Mouse (Mus musculus) kidney, adult 2 months (tissue): ENCODE results near the gene Nupr1l. TPM values are rescaled to one million over a fixed set of nuclear protein-coding genes. Genes with fewer than 3 reads are reported as not detected.
A peak's percentile ranks its signal among the peaks of the same experiment; 100 is the strongest.
"Not testable (repeated sequence)": the region's sequence is repeated elsewhere in the genome, so short reads cannot be mapped to it uniquely, and the experiment has no call there.

Source experiments
- DNase-seq: peaks from one replicate; pipeline ENCODE4 v3.0.0; 2021
- H3K27ac ChIP-seq: fragments of 200-500 bp; 2 replicates; pipeline ENCODE4 v1.5.1; 2012; ENCODE audit warnings: low read depth, low read length, control low read depth, inconsistent platforms; ENCODE audit not compliant: insufficient read depth
- H3K27me3 ChIP-seq: fragments of 200-500 bp; replicated peaks from 2 replicates; pipeline ENCODE4 v1.6.1; 2012; ENCODE audit warnings: mild to moderate bottlenecking, moderate library complexity, low read length, inconsistent platforms; ENCODE audit not compliant: control insufficient read depth, insufficient read depth
- H3K36me3 ChIP-seq: fragments of 200-500 bp; 2 replicates; pipeline ENCODE4 v1.6.1; 2012; ENCODE audit warnings: mild to moderate bottlenecking, moderate library complexity, low read length, inconsistent platforms; ENCODE audit not compliant: control insufficient read depth, insufficient read depth
- H3K4me1 ChIP-seq: fragments of 200-500 bp; 2 replicates; pipeline ENCODE4 v1.6.1; 2011; ENCODE audit warnings: low read length; ENCODE audit not compliant: control insufficient read depth, insufficient read depth
- H3K4me3 ChIP-seq: fragments of 200-500 bp; 2 replicates; pipeline ENCODE4 v1.5.1; 2011; ENCODE audit warnings: mild to moderate bottlenecking, low read depth, low read length, control low read depth; ENCODE audit not compliant: insufficient read depth
- CTCF ChIP-seq: fragments of 200-500 bp; conservative IDR thresholded peaks from 2 replicates; pipeline ENCODE4 v1.5.1; 2011; ENCODE audit warnings: low read depth, mild to moderate bottlenecking, control low read depth, low read length, moderate library complexity, mixed read lengths; ENCODE audit not compliant: insufficient read depth, insufficient read length
- POLR2A ChIP-seq: fragments of 200-500 bp; IDR thresholded peaks from one replicate; pipeline ENCODE4 v1.6.1; 2011; ENCODE audit warnings: low read depth, low read length, control low read depth
- WGBS: fragments of 180-500 bp; shearing (Covaris S2); methylation state at CpG from one replicate; pipeline ENCODE4 v1.1.7; 2018; 5-methylcytosine and 5-hydroxymethylcytosine counted together
- polyA plus RNA-seq: library from polyadenylated mRNA; depleted of rRNA; stranded (reverse); fragments of >200 nt; gene quantifications from 2 replicates; pipeline ENCODE4 v1.2.3, GENCODE M21; 2012

Gene Nupr1l
- polyA plus RNA-seq, 1 experiment = 5.7 TPM

GRCm38 (mm10) chr5:129895198-129896088 lies 12.9 kb upstream of the Nupr1l start, which contains the start of gene Zbed5:
Gene Zbed5, plus strand, starts transcription at chr5:129895723.
- peak; percentile 96 for DNase-seq
- no peaks in the 10 kb centered on the region for H3K4me1 ChIP-seq
- no peak for TF ChIP-seq POLR2A
- TF ChIP-seq CTCF = no peak
- H3K4me3 ChIP-seq = peak within 1 kb of the TSS; percentile 67
- 2% methylated on average over 44 of the region's 44 CpGs for WGBS
- H3K27me3 ChIP-seq = no peaks in the 10 kb centered on the region
- no peaks in the 10 kb centered on the region for H3K36me3 ChIP-seq
- no peak within 1 kb of the TSS for H3K27ac ChIP-seq

- WGBS = 89% methylated on average over 1 of the region's 1 CpGs
- no peak within 1 kb of the TSS for H3K27ac ChIP-seq
- no peaks in the 10 kb centered on the region for H3K27me3 ChIP-seq
- no peak for TF ChIP-seq POLR2A
- TF ChIP-seq CTCF = no peak
- H3K4me3 ChIP-seq = no peak within 1 kb of the TSS
- DNase-seq = no peak
- H3K36me3 ChIP-seq = no peaks in the 10 kb centered on the region
- no peaks in the 10 kb centered on the region for H3K4me1 ChIP-seq
These were observed 9.9 kb upstream of the Nupr1l start, which contains the start of gene Phkg1 for GRCm38 (mm10) chr5:129898449-129898848. Gene Phkg1, minus strand, starts transcription at chr5:129898549.

DNA sequence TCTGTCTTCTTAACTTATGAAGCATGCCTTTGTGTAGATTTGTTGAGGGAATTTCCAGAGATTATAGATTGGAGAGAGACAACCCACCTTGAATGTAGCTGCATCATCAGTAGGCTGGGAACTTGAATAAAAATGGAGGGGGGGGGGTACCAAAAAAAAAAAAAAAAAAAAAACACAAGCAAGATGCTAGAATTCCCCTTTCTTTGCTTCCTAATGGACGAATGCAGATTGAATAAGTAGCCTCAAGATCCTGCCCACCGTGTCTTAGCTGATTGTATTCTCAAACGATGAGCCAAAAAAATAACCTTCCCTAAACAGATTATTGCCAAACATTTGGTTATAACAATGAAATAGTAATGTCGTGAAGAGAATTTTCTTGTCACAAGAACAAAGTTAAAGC lies 565 bp upstream of the Nupr1l start:
- Histone ChIP-seq H3K27ac (no peak overlapping the region), H3K27me3 (no peaks in the 10 kb centered on the region), H3K36me3 (no peaks in the 10 kb centered on the region), H3K4me3 (no peak overlapping the region), H3K4me1 (no peaks in the 10 kb centered on the region; the same call in 1 of the 2 replicates)
- TF ChIP-seq POLR2A (no peak), CTCF (no peak)
- 22% methylated on average over 4 of the region's 4 CpGs for WGBS
- no peak for DNase-seq

DNA sequence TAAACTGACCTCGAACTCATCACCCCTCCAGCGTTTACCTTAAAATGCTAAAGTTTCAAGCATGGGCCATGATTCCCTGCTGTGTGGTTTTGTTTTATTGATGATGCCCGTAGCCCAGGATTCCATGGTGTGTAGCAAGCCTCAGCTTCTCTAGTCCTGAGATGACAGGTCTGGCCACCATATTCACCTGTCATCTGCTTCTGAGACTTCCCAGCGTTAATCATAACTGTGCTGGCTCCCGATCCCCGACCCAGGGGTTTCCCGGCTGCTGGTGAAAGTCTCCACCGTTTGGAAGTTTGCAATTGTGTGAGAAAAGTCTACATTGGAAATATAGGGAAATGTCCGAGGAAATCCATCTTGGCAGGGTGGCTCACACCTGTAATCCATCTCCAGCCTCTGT lies 807 bp downstream of the Nupr1l start:
- WGBS = 74% methylated on average over 9 of the region's 9 CpGs
- Histone ChIP-seq H3K27ac (no peak overlapping the region), H3K27me3 (no peaks in the 10 kb centered on the region), H3K4me3 (no peak overlapping the region; the same call in 1 of the 2 replicates), H3K36me3 (no peaks in the 10 kb centered on the region), H3K4me1 (no peaks in the 10 kb centered on the region; the same call in 1 of the 2 replicates)
- DNase-seq = no peak
- TF ChIP-seq POLR2A = no peak
- TF ChIP-seq CTCF = no peak

DNA sequence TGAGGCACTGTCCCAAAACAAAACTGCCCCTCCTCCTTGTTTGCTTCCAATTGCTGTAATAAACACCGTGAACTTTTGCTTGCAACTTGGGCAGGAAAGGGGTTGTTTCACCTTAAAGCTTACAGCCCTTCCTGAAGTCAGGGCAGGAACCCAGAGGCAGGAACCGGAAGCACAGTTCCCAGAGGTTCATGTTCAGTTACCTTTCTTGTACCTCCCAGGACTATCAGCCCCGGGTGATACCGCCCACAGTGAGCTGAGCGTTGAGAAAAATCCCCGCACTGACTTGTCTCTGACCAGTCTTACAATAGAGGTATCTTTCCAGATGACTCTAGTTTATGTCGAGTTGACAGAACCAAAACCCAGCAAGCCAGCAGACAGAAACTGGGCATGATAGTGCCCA lies 1.3 kb downstream of the Nupr1l start:
- DNase-seq = no peak
- 76% methylated on average over 7 of the region's 7 CpGs for WGBS

DNA sequence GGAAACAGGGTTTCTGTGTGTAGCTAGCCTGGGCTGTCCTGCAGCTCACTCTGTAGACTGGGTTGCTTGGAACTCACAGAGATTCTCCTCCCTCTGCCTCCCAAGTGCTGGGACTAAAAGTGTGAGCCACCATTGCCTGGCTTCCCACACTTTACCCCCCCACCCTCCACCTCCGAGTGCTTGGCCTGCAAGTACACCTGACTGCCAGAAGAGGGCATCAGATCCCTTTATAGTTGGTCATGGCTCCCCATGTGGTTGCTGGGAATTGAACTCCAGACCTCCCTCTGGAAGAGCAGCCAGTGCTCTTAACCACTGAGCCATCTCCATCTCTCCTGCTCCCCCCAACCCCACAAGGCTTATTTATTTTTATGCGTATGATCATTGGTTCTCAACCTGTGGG lies 5.7 kb downstream of the Nupr1l start:
- 37% methylated on average over 2 of the region's 2 CpGs for WGBS
- TF ChIP-seq POLR2A = no peak
- TF ChIP-seq CTCF = peak; percentile 76
- peak; percentile 39 for DNase-seq
- no peaks in the 10 kb centered on the region; the same call in 1 of the 2 replicates for H3K4me1 ChIP-seq
- no peak overlapping the region for H3K4me3 ChIP-seq
- H3K27ac ChIP-seq = no peak overlapping the region
- no peaks in the 10 kb centered on the region for H3K36me3 ChIP-seq
- H3K27me3 ChIP-seq = no peaks in the 10 kb centered on the region

More for the DNA sequence above, 1.3 kb downstream of the Nupr1l start:
- H3K27ac ChIP-seq = no peak overlapping the region
- H3K4me3 ChIP-seq = no peak overlapping the region
- H3K36me3 ChIP-seq = no peaks in the 10 kb centered on the region
- no peaks in the 10 kb centered on the region; the same call in 1 of the 2 replicates for H3K4me1 ChIP-seq
- TF ChIP-seq CTCF (no peak), POLR2A (no peak)
- H3K27me3 ChIP-seq = no peaks in the 10 kb centered on the region

- not testable (repeated sequence) for DNase-seq
These were observed 7.2 kb downstream of the Nupr1l start for GRCm38 (mm10) chr5:129915491-129915890.

More at GRCm38 (mm10) chr5:129915491-129915890, 7.2 kb downstream of the Nupr1l start:
- 82% methylated on average over 11 of the region's 11 CpGs for WGBS
- H3K4me1 ChIP-seq, H3K4me3 ChIP-seq, H3K27ac ChIP-seq, H3K36me3 ChIP-seq, H3K27me3 ChIP-seq: not testable (repeated sequence)
